Mouse (Mus musculus): ENCODE measurements around the gene Taf3.

- no peak for TF ChIP-seq POLR2A (IDR thresholded peaks at IDR 0.05; ENCODE audit: borderline replicate concordance, insufficient read depth, low read length)
- peak; percentile 44; the same call in 1 of the 2 replicates for TF ChIP-seq CTCF (IDR thresholded peaks at IDR 0.05; ENCODE audit: borderline replicate concordance, insufficient read depth, low read depth, low read length)
These were observed 38.0 kb downstream of the Taf3 start for GRCm38 (mm10) chr2:10010263-10010909.

Measured in cerebellum, adult 2 months (tissue).